Mouse (Mus musculus): ENCODE measurements around the gene Armc9.

GRCm38 (mm10) chr1:86269190-86269508 lies 114.6 kb downstream of the Armc9 start:
- TF ChIP-seq CTCF (IDR thresholded peaks at IDR 0.05; ENCODE audit: insufficient read depth, low read length): no peak
- no peak for TF ChIP-seq POLR2A (IDR thresholded peaks at IDR 0.05; ENCODE audit: borderline replicate concordance, extremely low read depth, low read depth, low read length)

Data from lung, adult 2 months (tissue).